Mouse (Mus musculus): ENCODE measurements at regions not wholly inside any gene's neighbourhood (a gene's known extent, or its start where the extent isn't known, plus 50 kb on each side); places are given as distances from the start of the nearest gene placed in this dataset.
"Not testable (repeated sequence)": the region's sequence is repeated elsewhere in the genome, so short reads cannot be mapped to it uniquely, and the experiment has no call there.

DNA sequence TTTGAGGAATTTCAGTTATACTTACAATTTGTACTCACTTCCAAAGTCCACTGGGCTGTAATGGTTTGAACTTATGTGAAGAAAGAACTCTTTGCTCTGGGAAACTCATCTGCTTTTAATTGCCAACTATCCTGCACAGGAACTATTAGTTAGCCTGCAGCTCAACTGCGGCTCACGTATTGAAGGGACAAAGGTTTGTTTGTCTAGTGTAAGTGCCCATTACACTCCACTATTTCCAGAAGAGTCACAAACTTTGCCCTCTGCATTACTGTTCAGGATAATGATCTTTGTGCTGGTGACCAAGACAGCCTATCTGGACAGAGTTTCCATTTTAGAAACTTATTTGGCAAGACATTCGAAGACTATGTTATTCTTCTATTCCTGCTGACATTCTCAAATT is 74.5 kb downstream of the Slc10a2 start:
- H3K9me3 ChIP-seq (replicated peaks; ENCODE audit: control insufficient read depth, low read length) = no peaks in the 10 kb centered on the region
- no peak overlapping the region for H3K4me2 ChIP-seq (ENCODE audit: low read depth, low read length)
- peak; percentile 77 for ATAC-seq (ENCODE audit: low read depth)
- 55% methylated on average over 3 of the region's 3 CpGs for WGBS (ENCODE audit: insufficient replicate concordance)
- no peak overlapping the region for H3K4me3 ChIP-seq (ENCODE audit: low read depth, low read length)
- H3K27me3 ChIP-seq (ENCODE audit: control insufficient read depth, insufficient read depth, low read depth, low read length) = no peaks in the 10 kb centered on the region
- H3K9ac ChIP-seq (ENCODE audit: low read depth, low read length) = no peak overlapping the region
- no peaks in the 10 kb centered on the region for H3K36me3 ChIP-seq (ENCODE audit: control insufficient read depth, insufficient read depth)
- no peak overlapping the region for H3K27ac ChIP-seq (ENCODE audit: low read length)
- H3K4me1 ChIP-seq (ENCODE audit: control insufficient read depth, low read depth, low read length) = no peaks in the 10 kb centered on the region

DNA sequence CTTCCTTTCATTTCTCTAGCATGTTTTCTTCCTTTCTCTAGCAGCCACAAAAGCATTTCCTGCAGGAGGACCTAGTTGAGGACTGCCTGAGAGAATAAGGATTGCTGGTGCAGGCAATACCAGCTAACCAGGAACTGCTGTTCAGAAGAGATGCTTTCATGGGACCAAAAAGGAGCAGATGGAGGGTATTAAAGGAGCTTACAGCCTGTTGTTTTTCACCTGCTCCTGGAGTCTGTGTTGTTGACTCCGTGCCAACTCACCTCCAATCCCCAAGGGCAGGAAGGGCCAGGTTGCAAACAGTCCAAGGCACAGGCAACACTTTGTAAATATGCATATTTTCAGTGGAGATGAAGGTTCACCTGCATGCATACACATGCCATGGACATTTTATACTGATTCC is 92.8 kb downstream of the Slc10a2 start:
- Histone ChIP-seq H3K4me1 (ENCODE audit: control insufficient read depth, low read depth, low read length) (no peaks in the 10 kb centered on the region), H3K27ac (ENCODE audit: low read length) (no peak overlapping the region), H3K9me3 (replicated peaks; ENCODE audit: control insufficient read depth, low read length) (no peaks in the 10 kb centered on the region; the same call in 1 of the 2 replicates), H3K4me2 (ENCODE audit: low read depth, low read length) (no peak overlapping the region), H3K4me3 (ENCODE audit: low read depth, low read length) (no peak overlapping the region), H3K27me3 (ENCODE audit: control insufficient read depth, insufficient read depth, low read depth, low read length) (no peaks in the 10 kb centered on the region), H3K9ac (ENCODE audit: low read depth, low read length) (no peak overlapping the region), H3K36me3 (ENCODE audit: control insufficient read depth, insufficient read depth) (no peaks in the 10 kb centered on the region)
- 29% methylated on average over 1 of the region's 1 CpGs for WGBS (ENCODE audit: insufficient replicate concordance)
- ATAC-seq (ENCODE audit: low read depth) = no peak

DNA sequence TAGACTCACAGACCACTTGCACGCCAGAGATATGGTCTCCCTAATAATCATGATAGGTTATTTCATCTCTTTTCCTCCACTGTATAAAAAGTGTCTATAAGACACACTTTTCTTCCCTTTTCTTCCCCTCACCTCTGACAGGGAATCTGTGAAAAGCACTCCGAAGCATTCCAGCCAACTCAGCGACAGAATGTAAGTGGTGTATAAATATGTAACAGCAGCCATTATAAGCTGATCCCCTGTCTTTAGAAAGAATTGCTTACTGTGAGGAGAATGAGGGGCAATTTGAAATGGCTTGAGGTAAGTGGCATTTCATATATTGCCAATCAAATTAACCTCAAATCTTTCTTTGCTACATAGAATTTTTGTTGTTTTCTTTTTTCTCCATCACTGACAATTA is 93.4 kb downstream of the Slc10a2 start:
- Histone ChIP-seq H3K36me3 (ENCODE audit: control insufficient read depth, insufficient read depth) (no peaks in the 10 kb centered on the region), H3K9ac (ENCODE audit: low read depth, low read length) (no peak overlapping the region), H3K4me2 (ENCODE audit: low read depth, low read length) (no peak overlapping the region), H3K4me3 (ENCODE audit: low read depth, low read length) (no peak overlapping the region), H3K9me3 (replicated peaks; ENCODE audit: control insufficient read depth, low read length) (no peaks in the 10 kb centered on the region; the same call in 1 of the 2 replicates), H3K27ac (ENCODE audit: low read length) (no peak overlapping the region), H3K27me3 (ENCODE audit: control insufficient read depth, insufficient read depth, low read depth, low read length) (no peaks in the 10 kb centered on the region), H3K4me1 (ENCODE audit: control insufficient read depth, low read depth, low read length) (no peaks in the 10 kb centered on the region)
- 60% methylated on average over 3 of the region's 3 CpGs for WGBS (ENCODE audit: insufficient replicate concordance)
- no peak for ATAC-seq (ENCODE audit: low read depth)

DNA sequence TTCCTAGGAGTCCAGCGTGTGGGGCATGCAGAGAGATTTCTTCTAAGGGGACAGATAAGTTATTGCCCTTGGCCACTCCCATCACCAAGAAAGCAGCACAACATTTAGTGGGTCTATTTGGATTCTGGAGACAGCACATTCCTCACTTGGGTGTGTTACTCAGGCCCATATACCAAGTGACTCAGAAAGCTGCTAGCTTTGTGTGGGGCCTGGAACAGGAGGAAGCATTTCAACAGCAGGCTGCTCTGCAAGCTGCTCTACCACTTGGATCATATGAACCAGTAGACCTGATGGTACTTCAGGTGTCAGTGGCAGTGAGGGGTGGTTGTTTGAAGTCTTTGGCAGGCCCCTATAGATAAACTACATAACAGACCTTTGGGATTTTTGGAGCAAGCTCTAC is 101.8 kb downstream of the Slc10a2 start:
- H3K4me2 ChIP-seq (ENCODE audit: low read depth, low read length); H3K4me3 ChIP-seq (ENCODE audit: low read depth, low read length); H3K9ac ChIP-seq (ENCODE audit: low read depth, low read length); H3K27ac ChIP-seq (ENCODE audit: low read length); H3K9me3 ChIP-seq (replicated peaks; ENCODE audit: control insufficient read depth, low read length); ATAC-seq (ENCODE audit: low read depth); H3K4me1 ChIP-seq (ENCODE audit: control insufficient read depth, low read depth, low read length); H3K27me3 ChIP-seq (ENCODE audit: control insufficient read depth, insufficient read depth, low read depth, low read length); H3K36me3 ChIP-seq (ENCODE audit: control insufficient read depth, insufficient read depth): not testable (repeated sequence)
- 66% methylated on average over 1 of the region's 1 CpGs for WGBS (ENCODE audit: insufficient replicate concordance)

Data from liver, embryonic 16.5 days (tissue).